Mouse (Mus musculus) adrenal gland, adult 2 months (tissue): ENCODE measurements around the gene Hecw2. TPM values are rescaled to one million over a fixed set of nuclear protein-coding genes. Genes with fewer than 3 reads are reported as not detected.
A peak's percentile ranks its signal among the peaks of the same experiment; 100 is the strongest.

Experiments used
- DNase-seq: peaks from one replicate; pipeline ENCODE4 v3.0.0; 2021
- polyA plus RNA-seq: library from polyadenylated mRNA; depleted of rRNA; stranded (reverse); fragments of >200 nt; gene quantifications from 2 replicates; pipeline ENCODE4 v1.2.3, GENCODE M21; 2012
- total RNA-seq, 2 experiments: library from RNA; stranded (reverse); gene quantifications; 2 replicates each; pipeline ENCODE4 v1.2.3; 2021

The Hecw2 gene
- total and polyA plus RNA-seq, 3 experiments: 0.89 to 9.1 (median 7.2) TPM

- DNase-seq: no peak
Measured at GRCm38 (mm10) chr1:53986185-53986892, 208.6 kb downstream of the Hecw2 start.

GRCm38 (mm10) chr1:53978514-53978831, 216.5 kb downstream of the Hecw2 start:
- peak; percentile 46 for DNase-seq

- DNase-seq: no peak
Measured at GRCm38 (mm10) chr1:53977806-53978513, 217.0 kb downstream of the Hecw2 start.

GRCm38 (mm10) chr1:53976721-53977120, 218.2 kb downstream of the Hecw2 start:
- no peak for DNase-seq

- no peak for DNase-seq
Measured at GRCm38 (mm10) chr1:53976100-53976499, 218.9 kb downstream of the Hecw2 start.

- peak; percentile 18 for DNase-seq
Measured at GRCm38 (mm10) chr1:53974941-53975340, 220.0 kb downstream of the Hecw2 start.

GRCm38 (mm10) chr1:53970326-53970977, 224.5 kb downstream of the Hecw2 start:
- DNase-seq: no peak

- no peak for DNase-seq
Measured at GRCm38 (mm10) chr1:53952395-53952794, 242.6 kb downstream of the Hecw2 start.

GRCm38 (mm10) chr1:53945815-53946214, 249.2 kb downstream of the Hecw2 start:
- no peak for DNase-seq

GRCm38 (mm10) chr1:53942468-53942867, 252.5 kb downstream of the Hecw2 start:
- no peak for DNase-seq

- no peak for DNase-seq
Measured at GRCm38 (mm10) chr1:53941528-53941927, 253.4 kb downstream of the Hecw2 start.

- DNase-seq: peak; percentile 52
Measured at GRCm38 (mm10) chr1:53940268-53941017, 254.5 kb downstream of the Hecw2 start.

GRCm38 (mm10) chr1:53939291-53939690, 255.7 kb downstream of the Hecw2 start:
- DNase-seq: no peak

GRCm38 (mm10) chr1:53933308-53933707, 261.7 kb downstream of the Hecw2 start:
- DNase-seq: no peak

- DNase-seq: no peak
Measured at GRCm38 (mm10) chr1:53931314-53931713, 263.7 kb downstream of the Hecw2 start.

GRCm38 (mm10) chr1:53927605-53928004, 267.4 kb downstream of the Hecw2 start:
- DNase-seq: peak; percentile 14

- DNase-seq: no peak
Measured at GRCm38 (mm10) chr1:53925149-53925901, 269.6 kb downstream of the Hecw2 start.

GRCm38 (mm10) chr1:53911848-53912247, 283.1 kb downstream of the Hecw2 start:
- DNase-seq: no peak

- peak; percentile 24 for DNase-seq
Measured at GRCm38 (mm10) chr1:53910251-53910650, 284.7 kb downstream of the Hecw2 start.

- no peak for DNase-seq
Measured at GRCm38 (mm10) chr1:53909118-53909517, 285.9 kb downstream of the Hecw2 start.

GRCm38 (mm10) chr1:53906175-53906574, 288.8 kb downstream of the Hecw2 start:
- DNase-seq: no peak

- no peak for DNase-seq
Measured at GRCm38 (mm10) chr1:53900416-53900815, 294.6 kb downstream of the Hecw2 start.
